18 mouse cellular contexts compared by ENCODE assay signal in genomic region chr4:74312858-74313257, GRCm38 (mm10).
"Had no signal": no experiment of that assay in that cellular context is flagged by ENCODE, and none has a peak within 500 bp of the region (broad histone marks: within the 10 kb centered on the region; RNA-seq: fewer than 3 reads in every experiment).

No protein-coding gene starts in this region.

- ATAC-seq: liver, postnatal 0 days; lung, postnatal 0 days; midbrain, embryonic 16.5 days had no signal

- DNase-seq: liver, postnatal 0 days; lung, adult 2 months; lung, postnatal 14 days; lung, postnatal 36 days; midbrain, embryonic 14.5 days; right cerebral cortex, postnatal 14 days; right cerebral cortex, postnatal 4 days; spleen, adult 18-20 months; thymus, adult 18-20 months; thymus, postnatal 14 days; thymus, postnatal 36 days had no signal

- H3K4me3 ChIP-seq: lung, embryonic 15.5 days; megakaryocyte, embryonic 14.5 days; midbrain, embryonic 12.5 days; neural tube, embryonic 12.5 days had no signal

- H3K4me1 ChIP-seq: lung, embryonic 15.5 days; megakaryocyte, embryonic 14.5 days; midbrain, embryonic 12.5 days; neural tube, embryonic 12.5 days had no signal

- H3K4me2 ChIP-seq: lung, embryonic 15.5 days; midbrain, embryonic 12.5 days; neural tube, embryonic 12.5 days had no signal

- H3K9ac ChIP-seq: liver, postnatal 0 days; lung, embryonic 15.5 days; midbrain, embryonic 12.5 days; neural tube, embryonic 12.5 days had no signal

- H3K27me3 ChIP-seq: lung, embryonic 15.5 days; megakaryocyte, embryonic 14.5 days; midbrain, embryonic 12.5 days; neural tube, embryonic 12.5 days had no signal

- H3K27ac ChIP-seq: lung, embryonic 15.5 days; macrophage; midbrain, embryonic 12.5 days; neural tube, embryonic 12.5 days had no signal

- H3K9me3 ChIP-seq: lung, embryonic 15.5 days; megakaryocyte, embryonic 14.5 days; neural tube, embryonic 12.5 days had no signal

- H3K36me3 ChIP-seq: lung, embryonic 15.5 days had no signal
